Mouse (Mus musculus) v-Abl transformed pro-B cells (cell line): ENCODE measurements at regions not wholly inside any gene's neighbourhood (a gene's known extent, or its start where the extent isn't known, plus 50 kb on each side); places are given as distances from the start of the nearest gene placed in this dataset.

Experiments
- in situ Hi-C, 2 experiments: fragments of 400-800 bp; cut with MboI; formaldehyde crosslinking; loops; one replicate each; pipeline ENCODE4 v1.15.1; 2025; ENCODE audit not compliant: unreplicated experiment in 2 of 2

DNA sequence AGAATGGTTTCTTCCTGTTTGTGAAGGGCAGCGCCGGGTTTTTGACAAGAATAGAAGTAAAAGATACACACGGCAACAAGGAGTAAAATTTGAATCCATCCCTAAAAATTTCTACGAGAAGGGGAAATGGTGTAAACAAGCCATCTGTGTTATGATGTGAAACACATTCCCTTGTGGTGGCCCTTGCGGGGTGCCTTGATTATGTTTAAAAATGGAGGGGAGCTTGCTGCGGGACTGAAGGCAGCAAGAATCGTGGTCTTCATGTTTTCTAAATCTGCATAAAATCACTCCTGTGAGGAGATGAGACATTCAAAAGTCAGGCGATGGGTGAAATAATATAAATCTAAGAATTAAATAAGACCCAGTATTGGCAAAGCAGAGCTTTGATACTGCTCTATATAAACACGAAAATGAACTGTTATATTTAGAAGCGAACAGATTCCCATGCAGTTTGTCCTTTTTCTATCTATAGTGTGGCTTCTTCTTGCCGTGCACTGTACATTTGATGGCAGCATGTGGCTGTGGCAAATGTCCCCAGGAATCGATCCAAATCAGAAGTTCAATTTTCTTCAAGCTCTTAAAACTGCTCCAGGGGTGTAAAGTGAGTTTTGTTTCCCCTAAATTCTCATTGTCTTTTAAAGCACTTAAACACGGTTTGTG, 426.4 kb downstream of the Hsfy2 start:
- in situ Hi-C loops = no loop called here

DNA sequence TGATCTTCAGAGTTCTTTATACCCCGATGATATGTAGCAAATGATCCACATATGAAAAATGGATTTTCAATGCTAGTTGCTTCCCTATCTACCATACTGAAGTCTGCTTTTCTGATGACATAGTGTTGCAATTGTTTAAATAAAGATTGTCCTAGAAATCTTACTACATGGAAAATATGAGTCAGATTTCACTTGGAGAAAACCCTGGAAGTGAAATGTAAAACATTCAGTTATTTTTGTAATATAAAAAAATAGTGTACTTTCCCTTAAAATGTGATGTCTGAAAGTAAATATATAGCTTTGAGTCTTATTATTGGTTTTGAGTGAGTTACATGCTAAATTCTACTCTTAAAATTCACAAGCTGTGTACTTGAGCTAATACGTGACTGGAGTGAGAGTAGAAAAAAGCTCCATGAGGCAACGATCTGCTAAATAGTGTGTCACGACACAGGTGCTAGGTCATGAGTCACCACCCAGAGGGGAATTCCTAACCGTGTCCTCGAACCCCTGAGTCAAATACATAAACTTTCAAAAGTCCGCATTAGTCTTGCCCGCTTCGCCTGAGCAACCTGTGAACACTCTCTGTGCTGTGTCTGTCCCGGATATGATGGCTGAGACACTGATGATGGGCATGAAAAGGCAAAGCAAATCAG, 430.5 kb downstream of the Hsfy2 start:
- in situ Hi-C loops = no loop called here

DNA sequence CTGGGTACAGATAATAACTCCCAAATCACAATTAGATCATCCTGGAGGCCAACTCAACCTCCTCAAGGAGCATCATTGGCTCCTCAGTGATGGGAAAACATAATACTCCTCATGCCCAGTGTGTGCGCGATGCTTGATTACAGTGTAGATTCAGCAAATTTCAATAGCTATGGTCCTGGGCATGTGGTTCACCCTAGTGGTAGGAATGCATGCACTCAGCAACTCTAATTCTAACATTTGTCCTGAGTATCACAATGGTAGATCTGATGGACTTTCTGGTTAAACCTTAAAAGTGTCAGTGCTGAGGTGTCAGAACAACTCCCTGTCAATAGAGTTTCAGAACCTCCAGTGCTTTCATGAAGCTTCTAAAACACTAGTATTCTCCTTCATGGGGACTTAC, 442.0 kb downstream of the Hsfy2 start:
- in situ Hi-C loops = no loop called here

DNA sequence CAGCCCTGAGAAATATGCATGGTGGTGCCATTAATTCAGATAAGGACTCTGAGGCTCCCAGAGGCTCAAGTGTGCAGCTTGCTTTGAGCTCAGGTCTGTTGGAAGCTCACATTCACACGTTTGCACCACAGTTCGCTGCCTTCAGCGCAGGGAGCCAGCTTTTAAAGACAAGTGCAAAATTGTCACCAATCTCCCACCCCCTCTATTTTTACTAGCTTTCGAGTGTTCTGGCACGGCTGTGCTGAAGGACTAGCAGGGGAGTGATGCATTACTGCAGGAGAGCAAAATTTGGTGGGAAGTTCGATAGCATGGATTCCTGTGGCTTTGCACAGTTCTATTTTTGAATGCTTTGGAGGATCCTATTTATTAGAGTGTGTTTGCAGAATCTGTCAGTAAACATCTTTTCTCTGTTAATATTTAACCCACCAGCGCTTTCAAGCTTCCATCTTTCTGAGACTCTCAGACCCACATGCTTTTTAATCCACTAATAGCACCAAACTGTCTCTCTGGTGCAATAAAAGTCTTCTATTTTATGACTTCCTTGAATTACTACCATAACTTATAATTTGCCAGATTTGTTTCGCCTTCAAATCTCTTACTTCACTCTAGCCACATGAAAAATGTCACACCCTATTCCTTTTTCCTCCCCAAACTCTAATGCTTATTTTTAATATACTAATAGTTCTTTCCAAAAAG, 453.6 kb downstream of the Hsfy2 start:
- in situ Hi-C loops = no loop called here

DNA sequence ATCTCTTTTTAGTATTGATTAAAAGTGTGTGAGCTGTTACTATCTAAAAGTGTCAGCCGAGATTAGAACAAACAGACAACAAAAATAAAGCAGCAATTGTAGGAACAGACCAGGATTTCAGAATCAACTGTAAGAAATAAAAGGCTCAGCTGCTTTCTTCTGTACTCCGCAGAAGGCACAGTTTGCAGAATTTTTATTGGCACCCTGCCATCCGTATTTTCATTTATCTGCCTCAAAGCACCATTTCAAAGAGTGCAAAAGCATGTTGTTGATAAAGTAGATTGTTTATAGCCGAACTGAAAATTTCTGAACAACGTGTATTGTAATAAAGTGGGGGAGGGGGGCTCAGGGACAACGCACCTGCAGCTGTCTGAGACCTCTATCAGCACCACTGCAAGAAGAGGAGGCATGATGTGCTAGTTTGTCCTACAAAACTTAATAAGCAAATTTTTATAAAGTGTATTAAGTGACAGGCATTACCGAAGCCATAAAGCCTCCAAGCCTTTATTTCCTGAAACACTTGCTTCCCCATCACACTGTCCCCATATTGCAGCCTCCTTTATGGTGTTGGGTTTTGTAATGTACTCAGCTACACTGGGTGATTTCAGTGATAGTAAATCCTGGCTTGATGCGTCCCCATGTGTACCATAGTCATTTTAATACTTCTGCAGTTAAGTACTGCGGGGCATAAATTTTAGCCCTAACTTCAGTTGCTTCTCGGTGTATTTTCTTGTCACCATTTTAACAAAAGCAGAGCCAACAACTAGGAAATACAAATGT, 457.8 kb downstream of the Hsfy2 start:
- in situ Hi-C loops = no loop called here

DNA sequence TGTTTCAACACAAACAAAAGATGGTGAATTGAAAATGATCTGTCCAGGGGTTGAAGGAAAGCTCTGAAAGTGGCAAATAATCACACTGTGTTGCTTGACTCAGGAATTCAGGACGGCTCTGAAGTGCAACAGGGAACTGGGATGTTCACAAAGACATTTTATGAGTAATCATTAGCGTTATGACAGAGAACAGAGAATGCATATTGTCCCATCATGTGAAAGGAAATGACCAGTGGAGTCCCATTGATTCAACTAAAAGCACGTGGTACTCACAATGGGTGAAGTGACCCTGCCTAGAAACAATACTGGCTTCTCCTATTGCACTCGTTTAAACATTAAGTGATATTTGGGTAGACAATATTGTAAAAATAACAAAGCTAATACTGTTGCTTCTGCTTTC, 466.1 kb downstream of the Hsfy2 start:
- in situ Hi-C loops = loop anchor here in 1 of 2 experiments (25.0 kb wide), 1 partner anchor 816 kb away; the partner anchor contains the start of gene Satb2

DNA sequence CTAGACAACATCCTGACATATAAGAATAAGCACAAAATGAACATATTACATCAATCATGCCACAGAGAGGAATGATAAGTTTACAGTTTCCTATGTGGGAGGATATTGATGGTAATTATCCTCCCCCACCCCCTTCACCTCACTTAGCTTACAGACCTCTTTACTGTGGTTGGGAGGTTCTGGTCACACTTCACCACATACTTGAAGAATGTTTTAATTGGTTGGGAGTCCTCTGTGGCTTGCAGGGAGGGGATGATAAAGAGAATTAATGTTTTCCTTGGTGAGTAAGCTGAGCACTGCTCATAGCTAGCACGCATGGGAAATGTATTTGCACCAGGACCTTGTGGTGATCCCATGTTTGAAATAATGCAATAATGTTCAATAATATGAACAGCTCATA, 468.5 kb downstream of the Hsfy2 start:
- in situ Hi-C loops = loop anchor here in 1 of 2 experiments (25.0 kb wide), 1 partner anchor 819 kb away; the partner anchor contains the start of gene Satb2

DNA sequence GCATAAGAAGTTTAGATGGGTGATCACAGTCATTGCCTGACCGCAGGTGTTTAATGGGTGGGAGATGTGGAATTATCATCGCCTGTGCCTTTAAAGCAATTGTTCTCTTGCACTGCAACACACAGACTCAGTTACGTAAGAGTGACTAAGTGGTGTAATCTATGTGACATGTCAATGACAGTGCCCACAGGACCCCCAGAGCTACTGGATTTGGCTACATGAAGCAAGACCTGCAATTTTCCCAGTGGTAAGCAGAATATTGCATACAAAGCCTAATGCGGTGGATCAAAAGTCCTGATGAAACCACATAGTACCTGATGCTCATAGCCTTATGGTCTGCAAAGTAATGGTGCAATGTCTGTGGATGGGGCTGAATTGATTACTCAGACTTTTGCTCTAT, 469.2 kb downstream of the Hsfy2 start:
- in situ Hi-C loops = loop anchor here in 1 of 2 experiments (25.0 kb wide), 1 partner anchor 819 kb away; the partner anchor contains the start of gene Satb2

DNA sequence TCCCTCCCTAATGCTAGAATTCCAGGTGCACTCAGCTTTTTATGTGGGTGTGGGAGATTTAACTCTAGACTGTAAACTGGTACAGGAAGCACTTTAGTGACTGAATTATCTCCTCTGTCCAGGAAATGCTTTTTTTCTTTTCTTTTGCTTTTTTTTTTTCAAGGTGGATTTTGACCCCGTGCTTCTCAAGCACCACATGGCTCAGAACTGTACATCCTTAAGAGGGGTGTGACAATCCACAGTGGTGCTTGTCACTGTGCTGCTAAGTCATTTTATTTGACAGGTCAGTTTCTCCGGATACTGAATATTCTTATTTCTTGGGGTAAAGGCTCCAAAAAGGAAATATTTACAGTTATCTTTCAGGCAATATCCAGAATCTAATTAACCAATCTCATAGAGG, 472.0 kb downstream of the Hsfy2 start:
- in situ Hi-C loops = loop anchor here in 1 of 2 experiments (25.0 kb wide), 1 partner anchor 822 kb away; the partner anchor contains the start of gene Satb2

DNA sequence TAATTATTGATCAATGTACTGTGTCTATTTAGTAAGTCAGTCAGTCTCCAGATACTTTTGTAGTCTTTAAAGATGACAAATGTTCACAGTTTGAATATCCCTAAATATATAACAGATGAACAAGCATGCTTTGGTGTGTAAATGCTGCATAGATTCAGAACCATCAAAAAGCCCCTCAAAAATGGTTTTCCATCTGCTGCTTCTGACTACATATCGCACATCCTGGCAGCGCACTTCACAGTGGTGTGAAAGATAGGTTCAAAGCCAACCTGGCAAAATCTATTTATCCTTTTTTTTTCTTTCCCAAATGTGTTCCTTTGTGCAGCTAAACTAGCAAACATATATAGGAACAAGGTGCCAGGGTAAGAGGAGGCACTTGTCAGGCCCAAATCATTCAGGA, 472.9 kb downstream of the Hsfy2 start:
- in situ Hi-C loops = loop anchor here in 1 of 2 experiments (25.0 kb wide), 1 partner anchor 823 kb away; the partner anchor contains the start of gene Satb2

DNA sequence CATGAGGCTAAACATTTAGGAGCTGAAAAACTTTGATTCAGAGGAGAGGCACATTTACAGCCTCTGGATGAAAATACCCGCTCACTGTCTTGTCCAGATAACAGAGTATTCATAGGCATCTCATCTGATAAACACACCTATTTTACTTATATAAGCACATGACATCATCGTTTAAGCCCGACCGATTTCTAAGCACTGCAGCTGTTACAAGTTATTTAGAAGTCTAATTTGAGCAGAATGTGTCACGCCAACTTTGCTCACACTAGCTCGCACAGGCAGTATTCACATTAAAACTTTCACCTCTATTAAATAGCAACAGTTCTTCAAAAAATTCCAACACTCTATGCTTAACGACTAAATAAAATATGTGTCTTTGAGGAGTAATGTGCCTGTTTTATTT, 506.3 kb downstream of the Hsfy2 start:
- in situ Hi-C loops = no loop called here

DNA sequence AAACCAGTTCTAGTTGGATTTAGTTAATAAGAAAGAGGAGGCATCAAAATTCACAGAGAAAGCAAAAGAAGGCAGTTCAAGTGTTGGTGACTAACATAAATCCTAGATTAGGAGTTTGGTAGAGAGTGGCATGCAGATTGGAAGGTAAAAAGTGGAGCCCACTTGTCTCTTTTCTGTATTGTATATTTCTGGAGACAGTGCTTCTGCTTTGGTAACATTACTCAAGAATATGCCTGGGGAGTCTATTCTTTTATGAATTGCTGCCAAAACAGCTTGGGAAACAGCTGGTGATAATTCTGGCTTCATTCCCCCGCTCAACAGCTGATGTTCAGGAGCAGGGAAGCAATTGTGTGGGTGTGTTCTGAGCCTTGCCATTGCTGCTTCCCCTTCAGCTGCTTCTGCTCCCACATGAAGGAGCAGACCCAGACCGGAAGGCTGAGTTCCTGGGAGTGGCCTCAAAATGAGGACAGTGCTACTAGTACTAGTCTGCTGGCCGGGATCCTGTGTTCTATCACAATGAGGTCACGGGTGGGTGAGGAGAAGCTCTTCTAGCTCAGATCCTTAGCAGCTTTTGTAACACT, 547.9 kb downstream of the Hsfy2 start:
- in situ Hi-C loops = no loop called here

DNA sequence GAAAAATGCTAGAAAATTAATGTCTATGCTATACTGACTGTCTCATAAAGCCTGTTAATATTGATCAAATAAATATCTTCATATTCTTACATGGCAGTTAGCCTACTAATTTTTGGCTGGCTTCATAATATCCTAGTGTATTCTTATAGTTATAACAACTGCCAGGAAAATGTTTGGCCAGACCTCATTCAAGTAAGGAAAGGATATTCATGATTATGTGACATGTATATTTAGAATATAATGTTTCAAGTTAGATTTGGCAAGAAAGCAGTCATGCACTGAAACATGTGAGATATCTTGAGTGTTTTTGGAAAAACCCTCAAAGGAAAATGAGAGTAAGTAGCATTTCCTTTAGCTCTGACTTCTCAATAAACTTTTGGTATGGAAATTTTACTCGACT, 548.9 kb downstream of the Hsfy2 start:
- in situ Hi-C loops = no loop called here

DNA sequence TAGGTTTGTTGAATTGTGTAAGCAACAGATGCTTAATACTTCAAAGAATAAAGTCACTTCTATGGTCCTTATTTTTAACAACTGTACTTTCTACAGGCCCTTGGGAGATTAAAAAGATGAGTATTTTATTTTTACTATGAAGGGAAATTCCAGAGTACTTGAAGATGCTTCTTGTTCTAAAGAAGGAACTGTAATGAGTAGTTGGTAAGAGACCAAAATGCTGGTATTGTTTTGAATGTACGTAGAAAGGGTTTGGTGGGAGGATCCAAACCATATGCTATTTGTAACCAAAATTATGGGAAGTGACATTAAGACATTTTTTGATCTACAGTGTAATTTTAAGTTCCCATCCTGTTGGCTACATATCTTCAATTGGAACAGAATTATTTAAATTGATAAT, 560.5 kb downstream of the Hsfy2 start:
- in situ Hi-C loops = no loop called here

DNA sequence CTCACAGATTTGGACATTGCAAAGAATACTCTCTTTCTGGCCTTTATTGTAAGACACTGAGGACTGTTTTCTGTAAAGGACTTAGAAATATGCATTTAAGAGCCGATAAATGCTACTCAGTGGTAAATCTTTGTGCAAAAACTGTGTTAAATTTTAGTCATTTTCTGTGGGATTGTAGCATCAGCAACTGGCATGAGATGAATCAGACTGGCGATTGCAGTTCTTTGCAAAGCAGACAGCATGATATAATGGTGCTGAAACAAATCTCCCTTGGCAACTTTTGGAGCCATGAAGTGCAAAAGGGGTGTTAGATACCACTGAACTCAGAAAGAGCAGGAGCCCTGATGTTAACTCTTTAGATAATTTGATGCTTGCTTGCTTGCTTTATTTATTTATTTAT, 565.0 kb downstream of the Hsfy2 start:
- in situ Hi-C loops = no loop called here

DNA sequence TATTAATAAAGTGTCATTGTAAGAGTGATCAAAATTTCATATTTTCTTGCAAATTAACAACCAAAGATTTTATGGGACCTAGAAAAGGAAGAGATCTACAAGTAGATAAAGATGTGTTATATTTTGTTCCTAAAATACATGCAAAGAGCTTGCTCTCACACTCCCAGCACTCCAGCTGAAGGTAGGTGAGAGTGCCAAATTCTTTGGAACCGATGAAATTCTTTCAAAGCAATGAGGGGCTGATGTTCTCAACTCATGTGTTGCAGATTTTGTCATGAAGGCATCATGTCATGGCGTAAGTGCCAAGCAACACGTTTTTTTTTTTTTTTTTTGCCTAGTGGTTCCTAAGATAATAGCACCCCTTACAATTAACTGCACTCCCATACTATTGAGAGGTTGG, 573.8 kb downstream of the Hsfy2 start:
- in situ Hi-C loops = no loop called here
